Mouse (Mus musculus) lung, embryonic 16.5 days (tissue): ENCODE data around the gene Olfr218. TPM values are rescaled to one million over a fixed set of nuclear protein-coding genes. Genes with fewer than 3 reads are reported as not detected.
"Not testable (repeated sequence)": the region's sequence is repeated elsewhere in the genome, so short reads cannot be mapped to it uniquely, and the experiment has no call there.

Experiments
- ATAC-seq: fragments of 200-750 bp; cut with Nextera tagmentation; 2 replicates; pipeline ENCODE4 v1.8.0; 2017; ENCODE audit warnings: low read depth, mild to moderate bottlenecking, moderate library complexity
- H3K27ac ChIP-seq: fragments of 300-500 bp; sonication (generic); 2 replicates; pipeline ENCODE4 v1.5.1; 2014; ENCODE audit warnings: mild to moderate bottlenecking, control low read depth, low read length
- H3K27me3 ChIP-seq: fragments of 300-500 bp; sonication (generic); 2 replicates; pipeline ENCODE4 v1.6.1; 2014; ENCODE audit warnings: low read depth, low read length, mixed read lengths; ENCODE audit not compliant: control insufficient read depth, insufficient read depth
- H3K36me3 ChIP-seq: fragments of 300-500 bp; sonication (generic); 2 replicates; pipeline ENCODE4 v1.6.1; 2014; ENCODE audit warnings: low read length; ENCODE audit not compliant: control insufficient read depth, insufficient read depth
- H3K4me1 ChIP-seq: fragments of 300-500 bp; sonication (generic); replicated peaks from 2 replicates; pipeline ENCODE4 v1.6.1; 2014; ENCODE audit warnings: low read length, mixed read lengths; ENCODE audit not compliant: control insufficient read depth, insufficient read depth
- H3K4me2 ChIP-seq: fragments of 300-500 bp; sonication (generic); 2 replicates; pipeline ENCODE4 v1.6.1; 2014; ENCODE audit warnings: low read depth, low read length, control low read depth
- H3K4me3 ChIP-seq: fragments of 300-500 bp; sonication (generic); 2 replicates; pipeline ENCODE4 v1.5.1; 2014; ENCODE audit warnings: mild to moderate bottlenecking, low read length, control low read depth
- H3K9ac ChIP-seq: fragments of 300-500 bp; sonication (generic); 2 replicates; pipeline ENCODE4 v1.6.1; 2014; ENCODE audit warnings: low read length, control low read depth
- H3K9me3 ChIP-seq: fragments of 300-500 bp; sonication (generic); 2 replicates; pipeline ENCODE4 v1.6.1; 2016; ENCODE audit warnings: low read length; ENCODE audit not compliant: control insufficient read depth
- WGBS: fragments of 180-500 bp; shearing (Covaris S2); extraction: QIAGEN DNeasy Blood & Tissue Kit; methylation state at CpG from one replicate; pipeline ENCODE4 v1.1.7; 2014; 5-methylcytosine and 5-hydroxymethylcytosine counted together
- polyA plus RNA-seq: library from polyadenylated mRNA; unstranded; fragments of >200 nt; fragmentation: Nextera tagmentation; extraction: Ambion mirVana; gene quantifications from 2 replicates; pipeline ENCODE4 v1.2.1, GENCODE M21; 2015

The Olfr218 gene
- not detected in 2 replicates for polyA plus RNA-seq

GRCm38 (mm10) chr1:173197508-173197907 is at the start of gene Olfr218:
Gene Olfr218 (plus strand): TSS chr1:173197808.
- Histone ChIP-seq H3K27ac (no peak within 1 kb of the TSS), H3K4me3 (no peak within 1 kb of the TSS), H3K9ac (no peak within 1 kb of the TSS), H3K27me3 (no peaks in the 10 kb centered on the region), H3K36me3 (no peaks in the 10 kb centered on the region), H3K9me3 (no peaks in the 10 kb centered on the region), H3K4me2 (no peak within 1 kb of the TSS), H3K4me1 (no peaks in the 10 kb centered on the region)
- 67% methylated on average over 5 of the region's 5 CpGs for WGBS
- ATAC-seq = no peak

- ATAC-seq = no peak
- no peak overlapping the region for H3K27ac ChIP-seq
- no peak overlapping the region for H3K4me2 ChIP-seq
- H3K4me3 ChIP-seq = no peak overlapping the region
- no peaks in the 10 kb centered on the region for H3K9me3 ChIP-seq
- H3K4me1 ChIP-seq = no peaks in the 10 kb centered on the region
- H3K36me3 ChIP-seq = no peaks in the 10 kb centered on the region
- no peaks in the 10 kb centered on the region for H3K27me3 ChIP-seq
- H3K9ac ChIP-seq = no peak overlapping the region
Observed at GRCm38 (mm10) chr1:173174154-173174842, 23.3 kb upstream of the Olfr218 start.

DNA sequence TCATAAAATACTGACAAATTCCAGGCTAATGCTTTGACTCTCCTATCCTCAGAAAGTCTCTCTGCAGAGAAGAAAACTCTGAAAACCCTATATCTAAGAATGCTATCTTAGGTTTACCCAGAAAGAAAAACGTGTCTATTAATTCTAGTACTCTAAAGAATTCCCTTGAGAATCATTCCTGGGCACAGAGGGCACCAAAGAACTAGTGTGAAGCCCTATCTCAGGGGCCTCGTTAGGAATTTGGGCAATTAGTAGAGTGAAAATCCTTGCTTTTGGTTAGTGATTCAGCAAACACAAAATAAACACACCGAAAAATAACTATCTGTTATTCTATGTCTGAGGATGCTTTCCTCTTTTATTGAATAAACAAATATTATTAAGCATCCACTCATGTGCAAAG is 7.1 kb upstream of the Olfr218 start, which contains the start of gene Olfr1406:
Olfr1406 (minus strand) TSS at position 101 of the 400 bp plus-strand sequence.
- no peak for ATAC-seq
- H3K9me3 ChIP-seq = no peaks in the 10 kb centered on the region
- H3K27ac ChIP-seq = no peak within 1 kb of the TSS
- H3K9ac ChIP-seq = no peak within 1 kb of the TSS
- H3K4me3 ChIP-seq = no peak within 1 kb of the TSS
- no peak within 1 kb of the TSS for H3K4me2 ChIP-seq
- no peaks in the 10 kb centered on the region for H3K36me3 ChIP-seq
- H3K4me1 ChIP-seq = no peaks in the 10 kb centered on the region
- no peaks in the 10 kb centered on the region for H3K27me3 ChIP-seq
- 59% methylated on average over 3 of the region's 3 CpGs for WGBS

DNA sequence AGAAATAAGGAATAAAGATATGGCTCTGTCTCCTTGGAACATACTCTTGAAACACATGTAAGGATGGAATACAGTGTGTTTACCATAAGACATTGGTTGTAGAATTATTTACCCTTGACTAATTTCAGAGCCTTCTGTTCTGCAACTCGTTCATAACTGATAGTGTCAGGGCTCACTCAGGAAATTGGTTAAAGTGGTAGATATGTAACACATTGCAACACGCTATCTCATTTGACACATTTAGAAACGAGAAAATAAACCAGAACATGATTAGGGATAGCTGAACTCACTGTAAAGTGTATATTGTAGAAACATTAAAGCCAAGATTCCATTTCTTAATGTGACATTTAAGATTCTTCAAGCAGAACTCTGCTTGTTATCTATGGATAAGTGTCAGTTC is 5.5 kb upstream of the Olfr218 start:
- H3K36me3 ChIP-seq = no peaks in the 10 kb centered on the region
- H3K27me3 ChIP-seq = no peaks in the 10 kb centered on the region
- WGBS = 53% methylated on average over 3 of the region's 3 CpGs
- no peak overlapping the region for H3K9ac ChIP-seq
- ATAC-seq = no peak
- H3K4me3 ChIP-seq = no peak overlapping the region
- H3K4me2 ChIP-seq = no peak overlapping the region
- H3K4me1 ChIP-seq = no peaks in the 10 kb centered on the region
- H3K9me3 ChIP-seq = no peaks in the 10 kb centered on the region
- no peak overlapping the region for H3K27ac ChIP-seq

- Histone ChIP-seq H3K4me1 (no peaks in the 10 kb centered on the region), H3K9ac (no peak overlapping the region), H3K4me2 (no peak overlapping the region), H3K27ac (no peak overlapping the region), H3K9me3 (no peaks in the 10 kb centered on the region), H3K4me3 (no peak overlapping the region), H3K36me3 (no peaks in the 10 kb centered on the region), H3K27me3 (no peaks in the 10 kb centered on the region)
- WGBS = 83% methylated on average over 2 of the region's 2 CpGs
- no peak for ATAC-seq
Observed at GRCm38 (mm10) chr1:173196359-173196758, 1.2 kb upstream of the Olfr218 start.

DNA sequence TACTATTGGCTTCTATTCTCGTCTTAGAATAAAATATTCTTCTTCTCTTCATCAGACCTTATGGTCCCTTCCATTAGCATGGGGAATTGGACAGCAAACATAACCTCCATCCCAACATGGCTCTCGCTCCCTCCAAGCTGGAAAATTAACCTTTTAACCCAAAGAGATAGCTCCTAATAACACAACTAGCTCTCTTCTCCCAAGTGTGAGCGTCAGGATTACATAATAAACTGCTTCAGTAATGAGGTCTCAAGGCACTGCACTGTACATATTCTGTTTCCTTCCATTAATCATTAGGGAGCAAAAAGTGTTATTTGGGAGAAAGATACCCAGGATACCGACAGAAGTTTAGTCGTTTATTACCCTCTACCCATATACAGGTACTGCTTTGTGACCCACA is 14.5 kb downstream of the Olfr218 start, which contains the start of gene Olfr1404:
Olfr1404 (plus strand) TSS at position 301 of the 400 bp plus-strand sequence.
- Histone ChIP-seq H3K4me3 (no peak within 1 kb of the TSS), H3K36me3 (no peaks in the 10 kb centered on the region), H3K9ac (no peak within 1 kb of the TSS), H3K4me1 (no peaks in the 10 kb centered on the region), H3K27ac (no peak within 1 kb of the TSS), H3K9me3 (no peaks in the 10 kb centered on the region), H3K4me2 (no peak within 1 kb of the TSS), H3K27me3 (no peaks in the 10 kb centered on the region)
- ATAC-seq = no peak
- 64% methylated on average over 5 of the region's 5 CpGs for WGBS

DNA sequence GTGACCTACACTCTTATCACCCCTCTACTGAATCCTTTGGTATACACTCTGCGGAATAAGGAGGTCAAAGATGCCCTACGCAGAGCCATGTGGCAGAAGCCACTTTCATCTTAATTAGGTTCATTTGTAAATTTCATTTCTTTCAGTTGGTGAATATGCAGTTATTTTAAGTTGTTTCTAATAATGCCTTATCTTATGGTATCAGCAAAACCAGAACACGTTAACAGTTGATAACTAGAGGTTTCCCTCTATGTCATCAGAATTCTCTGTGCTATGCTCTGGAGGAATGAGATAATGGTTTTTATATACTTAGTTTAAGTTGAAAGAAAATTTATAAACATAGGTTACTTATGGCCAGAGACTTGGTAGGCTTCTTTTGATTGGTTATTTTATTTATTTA is 18.9 kb downstream of the Olfr218 start:
- Histone ChIP-seq H3K9ac (no peak overlapping the region), H3K36me3 (no peaks in the 10 kb centered on the region), H3K27ac (no peak overlapping the region), H3K4me3 (no peak overlapping the region), H3K4me1 (no peaks in the 10 kb centered on the region), H3K9me3 (no peaks in the 10 kb centered on the region), H3K4me2 (no peak overlapping the region), H3K27me3 (no peaks in the 10 kb centered on the region)
- ATAC-seq = no peak
- WGBS = 82% methylated on average over 3 of the region's 3 CpGs

GRCm38 (mm10) chr1:173227081-173227480 is 29.5 kb downstream of the Olfr218 start, which contains the start of gene Fcer1a:
Gene Fcer1a (minus strand): TSS chr1:173227214.
- Histone ChIP-seq H3K9me3 (no peaks in the 10 kb centered on the region), H3K27me3 (no peaks in the 10 kb centered on the region), H3K27ac (no peak within 1 kb of the TSS), H3K4me3 (no peak within 1 kb of the TSS), H3K9ac (no peak within 1 kb of the TSS), H3K4me1 (no peaks in the 10 kb centered on the region), H3K36me3 (no peaks in the 10 kb centered on the region), H3K4me2 (no peak within 1 kb of the TSS)
- ATAC-seq = no peak
- 64% methylated on average over 2 of the region's 2 CpGs for WGBS

GRCm38 (mm10) chr1:173237004-173237403 is 39.4 kb downstream of the Olfr218 start:
- H3K9me3 ChIP-seq, ATAC-seq, H3K36me3 ChIP-seq, H3K4me3 ChIP-seq, H3K4me1 ChIP-seq, H3K9ac ChIP-seq, H3K27ac ChIP-seq, H3K4me2 ChIP-seq, H3K27me3 ChIP-seq: not testable (repeated sequence)
- WGBS = 73% methylated on average over 1 of the region's 1 CpGs
